Mouse (Mus musculus): ENCODE data around the gene Myo1d. TPM values are rescaled to one million over a fixed set of nuclear protein-coding genes. Genes with fewer than 3 reads are reported as not detected.

Gene Myo1d
- polyA plus RNA-seq, 1 experiment: 37.1 TPM

DNA sequence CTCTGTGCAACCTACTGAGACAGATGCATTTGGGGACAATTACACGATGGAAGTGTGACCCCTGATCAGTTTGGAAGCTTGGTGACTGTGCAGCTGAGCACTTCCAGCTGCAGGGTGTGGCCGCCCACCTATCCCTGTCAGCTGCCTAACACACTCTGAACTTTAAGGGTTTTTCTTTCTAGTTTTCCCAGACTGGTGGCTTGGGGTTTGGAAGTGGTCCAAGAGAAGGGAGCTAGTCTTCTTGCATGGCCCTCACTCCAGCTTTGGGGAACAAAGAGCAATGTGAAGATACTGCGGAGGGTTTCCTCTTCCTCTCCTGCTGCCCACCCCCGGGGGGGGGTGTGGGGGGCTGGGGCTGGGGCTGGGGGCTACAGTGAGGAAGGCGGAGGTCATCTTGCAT, 300.4 kb downstream of the Myo1d start:
- no peak for DNase-seq
- WGBS: 73% methylated on average over 5 of the region's 5 CpGs
- no peak overlapping the region for H3K4me3 ChIP-seq (ENCODE audit: insufficient read depth, low read depth, low read length)
- no peaks in the 10 kb centered on the region for H3K36me3 ChIP-seq (ENCODE audit: control insufficient read depth, insufficient read depth, low read length)
- peaks cover 6% of the 10 kb centered on the region; the same call in 1 of the 2 replicates for H3K4me1 ChIP-seq (ENCODE audit: control insufficient read depth, insufficient read depth, low read length)
- H3K27me3 ChIP-seq (replicated peaks; ENCODE audit: control insufficient read depth, insufficient read depth, low read length): no peaks in the 10 kb centered on the region
- TF ChIP-seq POLR2A (IDR thresholded peaks at IDR 0.05; ENCODE audit: low read depth, low read length) (no peak), CTCF (conservative IDR thresholded peaks at IDR 0.05; ENCODE audit: insufficient read depth, insufficient read length, low read depth, low read length) (no peak)
- no peak overlapping the region for H3K27ac ChIP-seq (ENCODE audit: insufficient read depth, low read depth, low read length)

DNA sequence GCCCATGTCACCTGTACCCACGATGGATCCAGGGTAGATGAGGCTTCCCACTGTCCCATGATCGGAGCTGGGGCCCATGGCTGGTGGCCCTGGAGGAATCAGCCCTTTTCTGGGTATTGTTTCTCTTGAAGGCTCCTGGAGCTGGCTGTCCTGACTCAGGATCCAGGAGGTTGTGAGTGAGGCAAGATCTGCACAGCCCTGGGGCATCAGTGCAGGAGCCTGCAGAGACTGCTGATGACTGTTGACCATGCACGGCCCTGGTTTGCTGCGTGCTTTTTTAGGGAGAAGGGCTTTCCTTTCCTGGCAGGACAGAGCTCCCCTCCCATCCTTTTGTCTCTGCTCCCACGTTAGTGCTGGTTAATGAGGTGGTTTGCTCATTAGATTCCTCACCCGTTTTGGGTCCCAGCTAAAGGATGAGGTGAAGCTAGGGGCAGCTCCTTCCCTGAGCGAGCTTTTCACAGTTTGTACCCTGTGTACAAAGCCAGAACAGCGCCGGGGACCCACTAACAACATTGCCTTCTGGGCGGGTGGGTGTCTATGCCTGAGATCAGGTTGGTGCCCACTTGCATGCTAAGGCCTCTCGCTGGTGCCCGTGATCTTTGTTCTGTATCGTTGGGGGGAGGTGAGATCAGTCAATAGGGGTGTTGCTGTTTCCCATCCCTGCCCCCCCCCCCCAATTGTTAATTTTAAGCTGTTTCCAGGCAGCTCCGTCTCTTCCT, 301.0 kb downstream of the Myo1d start:
- TF ChIP-seq POLR2A (IDR thresholded peaks at IDR 0.05; ENCODE audit: low read depth, low read length): no peak
- TF ChIP-seq CTCF (conservative IDR thresholded peaks at IDR 0.05; ENCODE audit: insufficient read depth, insufficient read length, low read depth, low read length): no peak
- Histone ChIP-seq H3K27me3 (replicated peaks; ENCODE audit: control insufficient read depth, insufficient read depth, low read length) (no peaks in the 10 kb centered on the region), H3K27ac (ENCODE audit: insufficient read depth, low read depth, low read length) (no peak overlapping the region), H3K4me3 (ENCODE audit: insufficient read depth, low read depth, low read length) (no peak overlapping the region), H3K4me1 (ENCODE audit: control insufficient read depth, insufficient read depth, low read length) (peaks cover 6% of the 10 kb centered on the region; the same call in 1 of the 2 replicates), H3K36me3 (ENCODE audit: control insufficient read depth, insufficient read depth, low read length) (no peaks in the 10 kb centered on the region)
- WGBS: 81% methylated on average over 14 of the region's 14 CpGs
- DNase-seq: no peak

DNA sequence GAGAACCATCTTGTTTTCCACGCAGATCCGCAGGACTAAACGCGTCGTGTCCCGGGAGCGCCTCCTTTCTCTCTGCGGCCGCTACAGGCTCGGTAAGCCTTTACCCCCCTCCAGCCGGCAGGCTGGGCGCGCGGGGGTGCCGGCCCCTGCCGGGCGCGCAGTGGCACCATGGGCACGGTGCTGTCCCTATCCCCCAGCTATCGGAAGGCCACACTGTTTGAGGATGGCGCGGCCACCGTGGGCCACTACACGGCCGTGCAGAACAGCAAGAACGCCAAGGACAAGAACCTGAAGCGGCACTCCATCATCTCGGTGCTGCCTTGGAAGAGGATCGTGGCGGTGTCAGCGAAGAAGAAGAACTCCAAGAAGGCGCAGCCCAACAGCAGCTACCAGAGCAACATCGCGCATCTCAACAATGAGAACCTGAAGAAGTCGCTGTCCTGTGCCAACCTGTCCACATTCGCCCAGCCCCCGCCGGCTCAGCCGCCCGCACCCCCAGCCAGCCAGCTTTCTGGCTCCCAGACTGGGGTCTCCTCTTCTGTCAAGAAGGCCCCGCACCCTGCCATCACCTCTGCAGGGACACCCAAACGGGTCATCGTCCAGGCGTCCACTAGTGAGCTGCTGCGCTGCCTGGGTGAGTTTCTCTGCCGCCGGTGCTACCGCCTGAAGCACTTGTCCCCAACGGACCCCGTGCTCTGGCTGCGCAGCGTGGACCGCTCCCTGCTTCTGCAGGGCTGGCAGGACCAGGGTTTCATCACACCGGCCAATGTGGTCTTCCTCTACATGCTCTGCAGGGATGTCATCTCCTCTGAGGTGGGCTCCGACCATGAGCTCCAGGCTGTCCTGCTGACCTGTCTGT, 302.3 kb downstream of the Myo1d start:
- Histone ChIP-seq H3K4me3 (ENCODE audit: insufficient read depth, low read depth, low read length) (peak overlapping the region; percentile 51), H3K36me3 (ENCODE audit: control insufficient read depth, insufficient read depth, low read length) (no peaks in the 10 kb centered on the region), H3K27me3 (replicated peaks; ENCODE audit: control insufficient read depth, insufficient read depth, low read length) (no peaks in the 10 kb centered on the region), H3K27ac (ENCODE audit: insufficient read depth, low read depth, low read length) (no peak overlapping the region), H3K4me1 (ENCODE audit: control insufficient read depth, insufficient read depth, low read length) (peaks cover 6% of the 10 kb centered on the region; the same call in 1 of the 2 replicates)
- TF ChIP-seq CTCF (conservative IDR thresholded peaks at IDR 0.05; ENCODE audit: insufficient read depth, insufficient read length, low read depth, low read length) (no peak), POLR2A (IDR thresholded peaks at IDR 0.05; ENCODE audit: low read depth, low read length) (no peak)
- DNase-seq: no peak
- 13% methylated on average over 55 of the region's 55 CpGs for WGBS

DNA sequence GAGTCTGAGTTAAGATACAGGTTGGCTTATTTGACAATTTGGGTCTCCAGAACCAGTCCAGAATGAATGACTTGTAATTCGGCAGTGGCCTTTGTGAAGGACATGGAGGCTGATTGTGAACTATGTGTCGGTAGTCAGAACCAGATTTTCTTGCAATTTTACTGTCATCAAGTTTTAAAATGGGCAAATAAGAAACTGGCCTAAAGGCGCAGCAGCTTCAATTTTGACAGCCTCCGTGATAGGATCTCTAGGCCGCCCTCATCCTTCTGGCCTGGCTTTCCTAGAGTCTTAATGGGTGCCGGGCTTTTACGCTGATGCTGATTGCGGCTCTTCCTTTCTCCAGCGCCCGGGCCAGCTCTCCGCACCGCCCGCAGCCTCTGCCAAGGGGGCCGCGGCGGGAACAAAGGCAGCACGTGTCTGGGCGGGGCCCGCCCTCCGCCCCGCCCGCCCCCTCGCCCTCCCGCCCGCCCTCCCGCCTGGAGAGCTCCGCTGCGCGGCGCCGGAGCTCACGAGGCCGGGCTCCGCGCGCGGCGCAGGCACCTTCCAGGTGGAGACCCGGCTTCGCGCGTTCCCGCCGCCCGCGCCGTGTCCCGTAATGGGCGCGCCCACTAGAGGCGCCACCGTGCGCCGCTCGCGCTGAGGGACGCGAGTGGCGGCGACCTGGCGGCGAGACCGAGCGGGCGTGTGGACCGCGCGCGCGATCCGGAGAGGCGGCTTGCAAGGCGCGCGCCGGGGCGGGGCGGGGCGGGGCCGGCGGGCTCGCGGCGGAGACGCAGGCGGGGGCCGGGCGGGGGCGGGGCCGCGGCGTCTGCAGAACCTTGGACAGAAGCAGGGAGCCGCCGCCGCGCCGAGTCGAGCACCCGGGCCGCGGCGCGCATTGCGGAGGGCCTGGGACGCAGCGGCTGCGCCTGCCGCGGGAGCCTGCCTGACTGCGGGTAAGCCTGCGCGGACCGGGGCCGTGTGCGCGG, 303.3 kb downstream of the Myo1d start, which contains the start of gene Cdk5r1:
Cdk5r1 (plus strand) TSS at position 802 of the 968 bp plus-strand sequence.
- no peaks in the 10 kb centered on the region for H3K36me3 ChIP-seq (ENCODE audit: control insufficient read depth, insufficient read depth, low read length)
- H3K4me1 ChIP-seq (ENCODE audit: control insufficient read depth, insufficient read depth, low read length): peaks cover 6% of the 10 kb centered on the region; the same call in 1 of the 2 replicates
- peak; percentile 91 for DNase-seq
- peak within 1 kb of the TSS; percentile 84 for H3K4me3 ChIP-seq (ENCODE audit: insufficient read depth, low read depth, low read length)
- H3K27me3 ChIP-seq (replicated peaks; ENCODE audit: control insufficient read depth, insufficient read depth, low read length): no peaks in the 10 kb centered on the region
- TF ChIP-seq POLR2A (IDR thresholded peaks at IDR 0.05; ENCODE audit: low read depth, low read length) (no peak), CTCF (conservative IDR thresholded peaks at IDR 0.05; ENCODE audit: insufficient read depth, insufficient read length, low read depth, low read length) (peak; percentile 42; the same call in 1 of the 2 replicates)
- H3K27ac ChIP-seq (ENCODE audit: insufficient read depth, low read depth, low read length): no peak within 1 kb of the TSS
- 4% methylated on average over 112 of the region's 116 CpGs for WGBS

DNA sequence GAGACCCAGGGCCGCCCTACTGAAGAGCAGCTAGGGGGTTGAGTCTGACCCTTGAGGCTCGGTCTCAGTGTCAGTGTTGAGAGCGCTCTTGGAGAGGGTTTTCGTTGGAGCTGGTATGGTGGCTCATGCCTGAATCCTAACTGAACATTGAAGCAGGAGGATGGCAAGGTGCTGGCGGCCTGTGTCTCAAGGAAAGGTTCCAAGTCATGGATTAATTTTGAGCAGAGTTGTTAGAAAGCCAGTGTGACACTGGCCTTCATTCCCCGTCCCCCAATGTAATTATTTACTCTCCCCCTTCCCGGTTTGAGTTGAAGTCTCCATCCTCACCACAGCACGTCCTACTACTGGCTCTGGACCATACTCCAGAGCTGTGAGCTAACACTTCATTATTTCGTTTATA, 304.3 kb downstream of the Myo1d start:
- WGBS: 89% methylated on average over 9 of the region's 9 CpGs
- H3K4me3 ChIP-seq (ENCODE audit: insufficient read depth, low read depth, low read length): no peak overlapping the region

GRCm38 (mm10) chr11:80474846-80475245, 305.0 kb downstream of the Myo1d start:
- peak; percentile 19 for DNase-seq
- no peak for TF ChIP-seq POLR2A (IDR thresholded peaks at IDR 0.05; ENCODE audit: low read depth, low read length)
- TF ChIP-seq CTCF (conservative IDR thresholded peaks at IDR 0.05; ENCODE audit: insufficient read depth, insufficient read length, low read depth, low read length): no peak
- Histone ChIP-seq H3K27me3 (replicated peaks; ENCODE audit: control insufficient read depth, insufficient read depth, low read length) (no peaks in the 10 kb centered on the region), H3K4me3 (ENCODE audit: insufficient read depth, low read depth, low read length) (no peak overlapping the region), H3K27ac (ENCODE audit: insufficient read depth, low read depth, low read length) (no peak overlapping the region), H3K36me3 (ENCODE audit: control insufficient read depth, insufficient read depth, low read length) (no peaks in the 10 kb centered on the region; the same call in 1 of the 2 replicates), H3K4me1 (ENCODE audit: control insufficient read depth, insufficient read depth, low read length) (peaks cover 6% of the 10 kb centered on the region; the same call in 1 of the 2 replicates)
- 88% methylated on average over 11 of the region's 11 CpGs for WGBS

More for the DNA sequence above, 304.3 kb downstream of the Myo1d start:
- Histone ChIP-seq H3K27ac (ENCODE audit: insufficient read depth, low read depth, low read length) (no peak overlapping the region), H3K27me3 (replicated peaks; ENCODE audit: control insufficient read depth, insufficient read depth, low read length) (no peaks in the 10 kb centered on the region), H3K36me3 (ENCODE audit: control insufficient read depth, insufficient read depth, low read length) (no peaks in the 10 kb centered on the region; the same call in 1 of the 2 replicates), H3K4me1 (ENCODE audit: control insufficient read depth, insufficient read depth, low read length) (peaks cover 6% of the 10 kb centered on the region; the same call in 1 of the 2 replicates)
- no peak for DNase-seq
- no peak for TF ChIP-seq CTCF (conservative IDR thresholded peaks at IDR 0.05; ENCODE audit: insufficient read depth, insufficient read length, low read depth, low read length)
- TF ChIP-seq POLR2A (IDR thresholded peaks at IDR 0.05; ENCODE audit: low read depth, low read length): no peak

Measured in kidney, adult 2 months (tissue).